Mouse (Mus musculus): Measurements from ENCODE around the gene Magea3.
"Not testable (repeated sequence)": the region's sequence is repeated elsewhere in the genome, so short reads cannot be mapped to it uniquely, and the experiment has no call there.

The Magea3 gene

DNA sequence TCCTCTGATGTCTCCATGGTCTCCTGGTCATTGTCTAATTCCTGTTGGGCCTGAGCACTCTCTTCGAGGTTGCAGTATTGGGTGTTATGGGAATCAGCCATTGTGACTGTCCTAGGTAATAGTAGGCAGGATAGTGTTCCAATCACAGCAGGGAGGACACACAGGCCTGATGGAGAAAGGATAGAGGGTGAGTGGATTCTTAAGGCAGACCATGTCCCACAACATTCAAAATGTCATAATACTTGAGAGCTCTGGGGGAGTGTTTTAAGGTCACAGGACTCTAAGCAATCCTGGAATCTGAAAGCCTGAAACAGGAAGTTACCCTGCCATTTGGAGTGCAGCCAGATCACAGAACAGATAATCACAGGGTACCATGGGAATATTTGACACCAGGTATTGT is at the start of gene Magea3:
Magea3 (minus strand) TSS at position 101 of the 400 bp plus-strand sequence.
- not testable (repeated sequence) for DNase-seq (ENCODE audit: low spot score in 2 of 2)

DNA sequence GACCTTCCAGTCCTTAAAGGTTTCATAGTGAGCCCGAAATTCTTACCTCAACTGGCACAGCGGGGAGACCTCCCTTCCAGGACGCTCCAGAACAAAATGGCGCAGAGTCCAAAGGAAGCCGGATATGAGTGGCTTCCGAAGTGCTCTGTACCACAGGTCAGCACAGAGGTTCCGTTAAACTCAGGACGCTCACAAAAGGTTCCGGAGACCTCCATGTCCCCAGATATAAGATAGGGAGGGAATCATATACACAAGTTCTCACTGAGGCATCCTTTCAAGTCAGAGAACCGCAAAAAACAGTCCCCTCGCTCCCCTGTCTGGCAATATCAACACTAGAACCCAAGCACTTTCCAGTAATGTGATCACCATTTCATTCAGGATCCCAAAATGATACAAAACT is 46.4 kb upstream of the Magea3 start, which contains the start of gene Magea8:
Magea8 (minus strand) TSS at position 101 of the 400 bp plus-strand sequence.
- not testable (repeated sequence) for DNase-seq (ENCODE audit: low spot score in 2 of 2)

DNA sequence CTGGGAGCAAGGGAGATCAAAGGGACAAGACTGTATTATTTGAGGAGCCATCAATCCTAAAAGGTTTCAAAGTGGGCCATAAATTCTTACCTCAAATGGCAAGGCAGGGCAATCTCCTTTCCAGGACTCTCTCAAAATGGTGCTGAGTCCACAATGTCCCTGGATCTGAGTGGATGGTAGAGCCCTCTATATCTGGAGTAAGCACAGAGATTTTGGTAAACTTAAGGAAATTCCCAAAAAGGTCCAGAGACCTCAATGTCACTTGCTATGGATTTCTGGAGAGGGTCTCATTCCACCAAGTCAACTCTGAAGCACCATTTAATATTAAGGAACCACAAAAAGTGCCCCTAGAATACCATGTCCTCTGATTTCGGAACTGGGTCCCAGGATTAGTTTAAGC is 13.4 kb downstream of the Magea3 start, which contains the start of gene Magea6:
Magea6 (minus strand) TSS at position 101 of the 400 bp plus-strand sequence.
- DNase-seq (ENCODE audit: low spot score in 2 of 2) = not testable (repeated sequence)
